Mouse (Mus musculus) limb, embryonic 13.5 days (tissue): ENCODE measurements around the gene Iltifb. TPM values are rescaled to one million over a fixed set of nuclear protein-coding genes. Genes with fewer than 3 reads are reported as not detected.
"Not testable (repeated sequence)": the region's sequence is repeated elsewhere in the genome, so short reads cannot be mapped to it uniquely, and the experiment has no call there.

ENCODE experiments used
- ATAC-seq: fragments of 200-750 bp; cut with Nextera tagmentation; 2 replicates; pipeline ENCODE4 v1.8.0; 2017; ENCODE audit warnings: low read depth, moderate number of reproducible peaks, moderate TSS enrichment; ENCODE audit not compliant: low FRiP score
- H3K27ac ChIP-seq: fragments of 300-500 bp; sonication (generic); 2 replicates; pipeline ENCODE4 v1.5.1; 2015; ENCODE audit warnings: inconsistent platforms, mild to moderate bottlenecking, moderate library complexity
- H3K27me3 ChIP-seq: fragments of 300-500 bp; sonication (generic); 2 replicates; pipeline ENCODE4 v1.6.1; 2015; ENCODE audit warnings: mild to moderate bottlenecking, inconsistent platforms
- H3K36me3 ChIP-seq: fragments of 300-500 bp; sonication (generic); 2 replicates; pipeline ENCODE4 v1.6.1; 2015; ENCODE audit warnings: inconsistent platforms, mild to moderate bottlenecking, moderate library complexity
- H3K4me1 ChIP-seq: fragments of 300-500 bp; sonication (generic); 2 replicates; pipeline ENCODE4 v1.6.1; 2015; ENCODE audit warnings: inconsistent platforms
- H3K4me2 ChIP-seq: fragments of 300-500 bp; sonication (generic); replicated peaks from 2 replicates; pipeline ENCODE4 v1.6.1; 2015; ENCODE audit warnings: inconsistent platforms, mild to moderate bottlenecking, moderate library complexity
- H3K4me3 ChIP-seq: fragments of 300-500 bp; sonication (generic); 2 replicates; pipeline ENCODE4 v1.5.1; 2015; ENCODE audit warnings: moderate library complexity, mild to moderate bottlenecking, inconsistent platforms
- H3K9ac ChIP-seq: fragments of 300-500 bp; sonication (generic); 2 replicates; pipeline ENCODE4 v1.6.1; 2015; ENCODE audit warnings: mild to moderate bottlenecking, inconsistent platforms
- H3K9me3 ChIP-seq: fragments of 300-500 bp; sonication (generic); 2 replicates; pipeline ENCODE4 v1.6.1; 2016; ENCODE audit warnings: inconsistent platforms
- WGBS: fragments of 180-500 bp; shearing (Covaris S2); methylation state at CpG from one replicate; pipeline ENCODE4 v1.1.7; 2015; 5-methylcytosine and 5-hydroxymethylcytosine counted together
- polyA plus RNA-seq: library from polyadenylated mRNA; unstranded; fragments of >200 nt; fragmentation: Nextera tagmentation; extraction: Ambion mirVana; gene quantifications from 2 replicates; pipeline ENCODE4 v1.2.1, GENCODE M21; 2015

The Iltifb gene
- not detected in 2 replicates for polyA plus RNA-seq

- Histone ChIP-seq H3K4me3 (no peak within 1 kb of the TSS), H3K36me3 (no peaks in the 10 kb centered on the region)
- 92% methylated on average over 6 of the region's 6 CpGs for WGBS
Measured at GRCm38 (mm10) chr10:118294938-118295337, at the start of gene Iltifb. Gene Iltifb (minus strand): TSS chr10:118295038.

GRCm38 (mm10) chr10:118343155-118343554 lies 48.3 kb upstream of the Iltifb start, which contains the start of gene Gm9046:
Gene Gm9046 (minus strand): TSS chr10:118343255.
- WGBS = no CpG with 5 or more reads among the region's 14 CpGs
- ATAC-seq, H3K27ac ChIP-seq, H3K4me2 ChIP-seq, H3K9ac ChIP-seq, H3K4me3 ChIP-seq, H3K9me3 ChIP-seq, H3K4me1 ChIP-seq, H3K36me3 ChIP-seq, H3K27me3 ChIP-seq: not testable (repeated sequence)

More at GRCm38 (mm10) chr10:118294938-118295337, at the start of gene Iltifb:
- Histone ChIP-seq H3K4me2 (no peak within 1 kb of the TSS), H3K27me3 (no peaks in the 10 kb centered on the region), H3K9me3 (no peaks in the 10 kb centered on the region), H3K9ac (no peak within 1 kb of the TSS), H3K4me1 (no peaks in the 10 kb centered on the region), H3K27ac (no peak within 1 kb of the TSS)
- ATAC-seq = no peak

GRCm38 (mm10) chr10:118337731-118338130 lies 42.9 kb upstream of the Iltifb start, which contains the start of gene Gm9045:
Gene Gm9045 (minus strand): TSS chr10:118337831.
- not testable (repeated sequence) for ATAC-seq, H3K4me3 ChIP-seq

GRCm38 (mm10) chr10:118332308-118332707 lies 37.5 kb upstream of the Iltifb start, which contains the start of gene Gm9044:
Gene Gm9044 (minus strand): TSS chr10:118332408.
- not testable (repeated sequence) for H3K27ac ChIP-seq, H3K4me1 ChIP-seq, H3K27me3 ChIP-seq, ATAC-seq, H3K9me3 ChIP-seq, H3K4me3 ChIP-seq, H3K9ac ChIP-seq, H3K36me3 ChIP-seq, H3K4me2 ChIP-seq
- no CpG with 5 or more reads among the region's 14 CpGs for WGBS

More at GRCm38 (mm10) chr10:118337731-118338130, 42.9 kb upstream of the Iltifb start, which contains the start of gene Gm9045:
- H3K36me3 ChIP-seq, H3K4me2 ChIP-seq, H3K4me1 ChIP-seq, H3K27me3 ChIP-seq, H3K9ac ChIP-seq, H3K27ac ChIP-seq, H3K9me3 ChIP-seq: not testable (repeated sequence)
- WGBS = no CpG with 5 or more reads among the region's 14 CpGs

GRCm38 (mm10) chr10:118326869-118327268 lies 32.0 kb upstream of the Iltifb start, which contains the start of gene Gm9040:
Gene Gm9040 (minus strand): TSS chr10:118326969.
- H3K4me1 ChIP-seq, H3K36me3 ChIP-seq, H3K27ac ChIP-seq, H3K4me3 ChIP-seq, H3K9me3 ChIP-seq, H3K27me3 ChIP-seq, H3K4me2 ChIP-seq, H3K9ac ChIP-seq, ATAC-seq: not testable (repeated sequence)
- WGBS = no CpG with 5 or more reads among the region's 11 CpGs

- no peak for ATAC-seq
- 85% methylated on average over 8 of the region's 8 CpGs for WGBS
- Histone ChIP-seq H3K4me3 (no peak overlapping the region), H3K27ac (no peak overlapping the region), H3K27me3 (no peaks in the 10 kb centered on the region), H3K9me3 (no peaks in the 10 kb centered on the region), H3K9ac (no peak overlapping the region), H3K4me2 (no peak overlapping the region), H3K36me3 (no peaks in the 10 kb centered on the region), H3K4me1 (no peaks in the 10 kb centered on the region)
Measured at GRCm38 (mm10) chr10:118319024-118319423, 24.2 kb upstream of the Iltifb start.

- 48% methylated on average over 2 of the region's 2 CpGs for WGBS
- not testable (repeated sequence) for H3K4me2 ChIP-seq, ATAC-seq
Measured at GRCm38 (mm10) chr10:118302133-118302532, 7.3 kb upstream of the Iltifb start.

GRCm38 (mm10) chr10:118283016-118283415 lies 11.8 kb downstream of the Iltifb start:
- not testable (repeated sequence) for H3K27me3 ChIP-seq, H3K36me3 ChIP-seq, H3K9ac ChIP-seq, H3K9me3 ChIP-seq, H3K4me3 ChIP-seq, H3K27ac ChIP-seq, H3K4me1 ChIP-seq, H3K4me2 ChIP-seq
- 67% methylated on average over 3 of the region's 5 CpGs for WGBS
- ATAC-seq = 0 out of 2 replicates have a peak, but pooled peaks have one; percentile 32

More at GRCm38 (mm10) chr10:118302133-118302532, 7.3 kb upstream of the Iltifb start:
- H3K9me3 ChIP-seq, H3K36me3 ChIP-seq, H3K27me3 ChIP-seq, H3K27ac ChIP-seq, H3K4me1 ChIP-seq, H3K9ac ChIP-seq, H3K4me3 ChIP-seq: not testable (repeated sequence)

- not testable (repeated sequence) for H3K4me3 ChIP-seq, H3K4me1 ChIP-seq, H3K9me3 ChIP-seq, H3K27me3 ChIP-seq, H3K27ac ChIP-seq, H3K9ac ChIP-seq, H3K4me2 ChIP-seq, H3K36me3 ChIP-seq, ATAC-seq
- WGBS = 73% methylated on average over 6 of the region's 7 CpGs
Measured at GRCm38 (mm10) chr10:118282565-118282964, 12.3 kb downstream of the Iltifb start.

- no CpG with 5 or more reads among the region's 4 CpGs for WGBS
- not testable (repeated sequence) for H3K4me3 ChIP-seq, H3K9me3 ChIP-seq, H3K27ac ChIP-seq, H3K4me1 ChIP-seq, H3K27me3 ChIP-seq, H3K36me3 ChIP-seq, H3K4me2 ChIP-seq, H3K9ac ChIP-seq, ATAC-seq
Measured at GRCm38 (mm10) chr10:118278069-118278468, 16.8 kb downstream of the Iltifb start.

- not testable (repeated sequence) for H3K4me2 ChIP-seq, H3K9ac ChIP-seq, H3K27ac ChIP-seq, H3K4me1 ChIP-seq, H3K36me3 ChIP-seq, H3K27me3 ChIP-seq, ATAC-seq, H3K4me3 ChIP-seq, H3K9me3 ChIP-seq
- WGBS = 100% methylated on average over 1 of the region's 2 CpGs
Measured at GRCm38 (mm10) chr10:118271416-118271815, 23.4 kb downstream of the Iltifb start.

- H3K36me3 ChIP-seq, H3K4me1 ChIP-seq, H3K27ac ChIP-seq, H3K9ac ChIP-seq, ATAC-seq, H3K9me3 ChIP-seq, H3K27me3 ChIP-seq, H3K4me3 ChIP-seq, H3K4me2 ChIP-seq: not testable (repeated sequence)
- WGBS = no CpG with 5 or more reads among the region's 8 CpGs
Measured at GRCm38 (mm10) chr10:118268812-118269211, 26.0 kb downstream of the Iltifb start.

GRCm38 (mm10) chr10:118258388-118258787 lies 36.5 kb downstream of the Iltifb start, which contains the start of gene Gm32802:
Gene Gm32802 (plus strand): TSS chr10:118258688.
- not testable (repeated sequence) for H3K4me1 ChIP-seq, ATAC-seq, H3K4me3 ChIP-seq, H3K9ac ChIP-seq, H3K27ac ChIP-seq, H3K4me2 ChIP-seq, H3K27me3 ChIP-seq, H3K9me3 ChIP-seq, H3K36me3 ChIP-seq
- WGBS = no CpG with 5 or more reads among the region's 13 CpGs
